Mouse (Mus musculus) bone marrow macrophage, adult 2 months (primary cell): Measurements from ENCODE around the gene Adamtsl1.

Source experiments
- CTCF ChIP-seq: IDR thresholded peaks from 2 replicates; pipeline ENCODE4 v1.5.1; 2012; ENCODE audit warnings: low read depth, mild to moderate bottlenecking, low read length, moderate library complexity
- POLR2A ChIP-seq: IDR thresholded peaks from 2 replicates; pipeline ENCODE4 v1.6.1; 2012; ENCODE audit warnings: mild to moderate bottlenecking, low read depth, low read length, borderline replicate concordance

GRCm38 (mm10) chr4:86352121-86352520 is 838.1 kb downstream of the Adamtsl1 start:
- TF ChIP-seq POLR2A (no peak), CTCF (no peak)
